Mouse (Mus musculus): ENCODE measurements around the gene Ephb1. TPM values are rescaled to one million over a fixed set of nuclear protein-coding genes. Genes with fewer than 3 reads are reported as not detected.

Gene Ephb1
- polyA plus RNA-seq, 1 experiment from 2014 or later: 1.0 TPM

GRCm38 (mm10) chr9:102351221-102351620 is 3.3 kb downstream of the Ephb1 start:
- Histone ChIP-seq H3K9me3 (ENCODE audit: control insufficient read depth, low read length) (no peaks in the 10 kb centered on the region), H3K36me3 (ENCODE audit: control insufficient read depth, insufficient read depth, low read length) (no peaks in the 10 kb centered on the region), H3K4me1 (replicated peaks; ENCODE audit: control insufficient read depth, insufficient read depth) (no peaks in the 10 kb centered on the region), H3K4me2 (replicated peaks; ENCODE audit: low read depth) (no peak overlapping the region), H3K27me3 (ENCODE audit: control insufficient read depth, insufficient read depth, low read length) (peaks cover 18% of the 10 kb centered on the region), H3K9ac (ENCODE audit: low read length) (no peak overlapping the region), H3K4me3 (ENCODE audit: low read depth, low read length) (no peak overlapping the region), H3K27ac (replicated peaks) (no peak overlapping the region)
- no peak for ATAC-seq (ENCODE audit: low FRiP score, low TSS enrichment)
- 63% methylated on average over 5 of the region's 5 CpGs for WGBS
- DNase-seq (ENCODE audit: low spot score): peak; percentile 6
- TF ChIP-seq CTCF (IDR thresholded peaks at IDR 0.05; ENCODE audit: low read depth) (no peak), EP300 (optimal IDR thresholded peaks at IDR 0.05) (no peak)

- H3K4me3 ChIP-seq (ENCODE audit: low read depth, low read length): no peak overlapping the region
- H3K27me3 ChIP-seq (ENCODE audit: control insufficient read depth, insufficient read depth, low read length): peaks cover 18% of the 10 kb centered on the region
- no peak overlapping the region for H3K4me2 ChIP-seq (replicated peaks; ENCODE audit: low read depth)
- H3K9me3 ChIP-seq (ENCODE audit: control insufficient read depth, low read length): no peaks in the 10 kb centered on the region
- no peak for ATAC-seq (ENCODE audit: low FRiP score, low TSS enrichment)
- DNase-seq (ENCODE audit: low spot score): peak; percentile 10
- no peak overlapping the region for H3K9ac ChIP-seq (ENCODE audit: low read length)
- no peaks in the 10 kb centered on the region for H3K36me3 ChIP-seq (ENCODE audit: control insufficient read depth, insufficient read depth, low read length)
- TF ChIP-seq EP300 (optimal IDR thresholded peaks at IDR 0.05) (no peak), CTCF (IDR thresholded peaks at IDR 0.05; ENCODE audit: low read depth) (no peak)
- H3K4me1 ChIP-seq (replicated peaks; ENCODE audit: control insufficient read depth, insufficient read depth): no peaks in the 10 kb centered on the region
- 85% methylated on average over 6 of the region's 6 CpGs for WGBS
- H3K27ac ChIP-seq (replicated peaks): no peak overlapping the region
Observed at GRCm38 (mm10) chr9:102350696-102351095, 3.8 kb downstream of the Ephb1 start.

- DNase-seq (ENCODE audit: low spot score) (peak; percentile 9), ATAC-seq (ENCODE audit: low FRiP score, low TSS enrichment) (no peak)
- Histone ChIP-seq H3K9ac (ENCODE audit: low read length) (no peak overlapping the region), H3K27ac (replicated peaks) (no peak overlapping the region), H3K27me3 (ENCODE audit: control insufficient read depth, insufficient read depth, low read length) (peaks cover 18% of the 10 kb centered on the region), H3K4me3 (ENCODE audit: low read depth, low read length) (no peak overlapping the region), H3K9me3 (ENCODE audit: control insufficient read depth, low read length) (no peaks in the 10 kb centered on the region), H3K4me1 (replicated peaks; ENCODE audit: control insufficient read depth, insufficient read depth) (no peaks in the 10 kb centered on the region), H3K36me3 (ENCODE audit: control insufficient read depth, insufficient read depth, low read length) (no peaks in the 10 kb centered on the region), H3K4me2 (replicated peaks; ENCODE audit: low read depth) (no peak overlapping the region)
- no peak for TF ChIP-seq EP300 (optimal IDR thresholded peaks at IDR 0.05)
- no peak for TF ChIP-seq CTCF (IDR thresholded peaks at IDR 0.05; ENCODE audit: low read depth)
- WGBS: 66% methylated on average over 6 of the region's 6 CpGs
Observed at GRCm38 (mm10) chr9:102350076-102350475, 4.4 kb downstream of the Ephb1 start.

GRCm38 (mm10) chr9:102346801-102347200 is 7.7 kb downstream of the Ephb1 start:
- peak; percentile 5 for DNase-seq (ENCODE audit: low spot score)
- 82% methylated on average over 3 of the region's 3 CpGs for WGBS

GRCm38 (mm10) chr9:102345474-102345873 is 9.0 kb downstream of the Ephb1 start:
- ATAC-seq (ENCODE audit: low FRiP score, low TSS enrichment): no peak
- 56% methylated on average over 6 of the region's 6 CpGs for WGBS

More at GRCm38 (mm10) chr9:102346801-102347200, 7.7 kb downstream of the Ephb1 start:
- H3K27me3 ChIP-seq (ENCODE audit: control insufficient read depth, insufficient read depth, low read length): peaks cover 2% of the 10 kb centered on the region; the same call in 1 of the 2 replicates
- no peaks in the 10 kb centered on the region for H3K36me3 ChIP-seq (ENCODE audit: control insufficient read depth, insufficient read depth, low read length)
- ATAC-seq (ENCODE audit: low FRiP score, low TSS enrichment): no peak
- no peak overlapping the region for H3K27ac ChIP-seq (replicated peaks)
- no peaks in the 10 kb centered on the region for H3K4me1 ChIP-seq (replicated peaks; ENCODE audit: control insufficient read depth, insufficient read depth)
- no peak overlapping the region for H3K9ac ChIP-seq (ENCODE audit: low read length)
- TF ChIP-seq CTCF (IDR thresholded peaks at IDR 0.05; ENCODE audit: low read depth) (no peak), EP300 (optimal IDR thresholded peaks at IDR 0.05) (no peak)
- H3K4me2 ChIP-seq (replicated peaks; ENCODE audit: low read depth): no peak overlapping the region
- H3K4me3 ChIP-seq (ENCODE audit: low read depth, low read length): no peak overlapping the region
- H3K9me3 ChIP-seq (ENCODE audit: control insufficient read depth, low read length): no peaks in the 10 kb centered on the region

GRCm38 (mm10) chr9:102345047-102345446 is 9.4 kb downstream of the Ephb1 start:
- 76% methylated on average over 9 of the region's 9 CpGs for WGBS
- H3K4me2 ChIP-seq (replicated peaks; ENCODE audit: low read depth): no peak overlapping the region
- no peaks in the 10 kb centered on the region for H3K9me3 ChIP-seq (ENCODE audit: control insufficient read depth, low read length)
- no peak for TF ChIP-seq EP300 (optimal IDR thresholded peaks at IDR 0.05)
- no peak for TF ChIP-seq CTCF (IDR thresholded peaks at IDR 0.05; ENCODE audit: low read depth)
- H3K4me1 ChIP-seq (replicated peaks; ENCODE audit: control insufficient read depth, insufficient read depth): no peaks in the 10 kb centered on the region
- H3K36me3 ChIP-seq (ENCODE audit: control insufficient read depth, insufficient read depth, low read length): no peaks in the 10 kb centered on the region
- H3K27ac ChIP-seq (replicated peaks): no peak overlapping the region
- ATAC-seq (ENCODE audit: low FRiP score, low TSS enrichment) (no peak), DNase-seq (ENCODE audit: low spot score) (no peak)
- H3K4me3 ChIP-seq (ENCODE audit: low read depth, low read length): no peak overlapping the region
- H3K9ac ChIP-seq (ENCODE audit: low read length): no peak overlapping the region
- no peaks in the 10 kb centered on the region for H3K27me3 ChIP-seq (ENCODE audit: control insufficient read depth, insufficient read depth, low read length)

More at GRCm38 (mm10) chr9:102345474-102345873, 9.0 kb downstream of the Ephb1 start:
- Histone ChIP-seq H3K27ac (replicated peaks) (no peak overlapping the region), H3K36me3 (ENCODE audit: control insufficient read depth, insufficient read depth, low read length) (no peaks in the 10 kb centered on the region), H3K4me2 (replicated peaks; ENCODE audit: low read depth) (no peak overlapping the region), H3K27me3 (ENCODE audit: control insufficient read depth, insufficient read depth, low read length) (no peaks in the 10 kb centered on the region), H3K4me3 (ENCODE audit: low read depth, low read length) (no peak overlapping the region), H3K9me3 (ENCODE audit: control insufficient read depth, low read length) (no peaks in the 10 kb centered on the region), H3K4me1 (replicated peaks; ENCODE audit: control insufficient read depth, insufficient read depth) (no peaks in the 10 kb centered on the region), H3K9ac (ENCODE audit: low read length) (no peak overlapping the region)
- TF ChIP-seq EP300 (optimal IDR thresholded peaks at IDR 0.05): no peak
- no peak for TF ChIP-seq CTCF (IDR thresholded peaks at IDR 0.05; ENCODE audit: low read depth)
- no peak for DNase-seq (ENCODE audit: low spot score)
